Comparison of ENCODE assay signal across 18 mouse cellular contexts in the genomic region with DNA sequence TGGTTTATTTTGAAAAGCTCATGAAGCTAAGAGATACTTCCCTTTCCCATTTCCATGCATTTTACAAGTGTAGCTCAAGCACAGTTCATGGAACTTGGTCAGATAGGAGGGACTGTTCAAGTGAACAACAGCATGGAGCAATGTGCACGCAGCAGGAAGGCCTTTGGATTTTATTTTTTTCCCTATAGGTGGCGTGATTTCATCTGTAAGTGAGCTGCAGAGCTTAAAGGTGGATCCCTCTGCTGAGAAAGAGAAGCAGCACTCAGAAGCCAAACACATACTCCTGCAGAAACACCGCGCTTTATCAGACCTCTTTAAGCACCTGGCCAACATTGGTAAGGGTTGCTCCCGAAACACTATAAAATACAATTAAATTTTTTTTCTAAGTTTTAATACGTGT. TPM values are rescaled to one million over a fixed set of nuclear protein-coding genes. Genes with fewer than 3 reads are reported as not detected.
DNase-seq lines count a peak whose midpoint lies in the region; ATAC-seq and TF ChIP-seq lines count a peak whose summit lies in the region.
"Had no signal": no experiment of that assay in that cellular context is flagged by ENCODE, and none has a peak within 500 bp of the region (broad histone marks: within the 10 kb centered on the region; RNA-seq: fewer than 3 reads in every experiment).

No protein-coding gene starts in this region.

- H3K4me1 ChIP-seq in forebrain, postnatal 0 days (ENCODE audit: insufficient read depth) = no peaks in the 10 kb centered on the region
- H3K4me1 ChIP-seq in forebrain, embryonic 15.5 days = no peaks in the 10 kb centered on the region
- H3K4me1 ChIP-seq in kidney, postnatal 0 days (replicated peaks; ENCODE audit: insufficient read depth, low read length) = no peaks in the 10 kb centered on the region
- H3K4me1 ChIP-seq: heart, embryonic 13.5 days; hindbrain, embryonic 15.5 days; limb, embryonic 13.5 days; midbrain, embryonic 10.5 days; neural tube, embryonic 12.5 days had no signal

- H3K4me3 ChIP-seq in forebrain, postnatal 0 days (ENCODE audit: low read depth, low read length) = no peak overlapping the region
- no peak overlapping the region for H3K4me3 ChIP-seq in forebrain, embryonic 15.5 days
- H3K4me3 ChIP-seq in kidney, postnatal 0 days (replicated peaks; ENCODE audit: low read depth, low read length) = no peak overlapping the region
- H3K4me3 ChIP-seq: heart, embryonic 13.5 days; hindbrain, embryonic 15.5 days; limb, embryonic 13.5 days; midbrain, embryonic 10.5 days; neural tube, embryonic 12.5 days had no signal

- no peaks in the 10 kb centered on the region for H3K9me3 ChIP-seq in forebrain, postnatal 0 days (ENCODE audit: low read length)
- no peaks in the 10 kb centered on the region for H3K9me3 ChIP-seq in forebrain, embryonic 15.5 days
- no peaks in the 10 kb centered on the region for H3K9me3 ChIP-seq in kidney, postnatal 0 days (replicated peaks; ENCODE audit: low read length)
- H3K9me3 ChIP-seq: heart, embryonic 13.5 days; hindbrain, embryonic 15.5 days; limb, embryonic 13.5 days; midbrain, embryonic 10.5 days; neural tube, embryonic 12.5 days had no signal

- no peak overlapping the region for H3K9ac ChIP-seq in forebrain, postnatal 0 days
- H3K9ac ChIP-seq in forebrain, embryonic 15.5 days (replicated peaks) = no peak overlapping the region
- H3K9ac ChIP-seq in kidney, postnatal 0 days (ENCODE audit: low read depth, low read length) = no peak overlapping the region
- H3K9ac ChIP-seq: heart, embryonic 13.5 days; hindbrain, embryonic 15.5 days; limb, embryonic 13.5 days; neural tube, embryonic 12.5 days had no signal

- no peak for ATAC-seq in forebrain, postnatal 0 days
- ATAC-seq in forebrain, embryonic 15.5 days (replicated peaks) = no peak
- no peak for ATAC-seq in kidney, postnatal 0 days (replicated peaks; ENCODE audit: low FRiP score, low read depth)
- ATAC-seq: Patski had no signal

- H3K27me3 ChIP-seq in forebrain, postnatal 0 days (ENCODE audit: insufficient read depth, low read length) = no peaks in the 10 kb centered on the region
- no peaks in the 10 kb centered on the region for H3K27me3 ChIP-seq in forebrain, embryonic 15.5 days
- H3K27me3 ChIP-seq in kidney, postnatal 0 days (ENCODE audit: insufficient read depth, low read length) = no peaks in the 10 kb centered on the region
- H3K27me3 ChIP-seq: heart, embryonic 13.5 days; hindbrain, embryonic 15.5 days; limb, embryonic 13.5 days; neural tube, embryonic 12.5 days; Patski had no signal

- no peak overlapping the region for H3K27ac ChIP-seq in forebrain, postnatal 0 days (ENCODE audit: low read depth, low read length)
- H3K27ac ChIP-seq in forebrain, embryonic 15.5 days (replicated peaks) = no peak overlapping the region
- H3K27ac ChIP-seq in kidney, postnatal 0 days = no peak overlapping the region
- H3K27ac ChIP-seq: heart, embryonic 13.5 days; hindbrain, embryonic 15.5 days; limb, embryonic 13.5 days; midbrain, embryonic 10.5 days; neural tube, embryonic 12.5 days had no signal

- DNase-seq in forebrain, postnatal 0 days = peak; percentile 14
- DNase-seq in kidney, postnatal 0 days (ENCODE audit: low spot score) = peak; percentile 27
- DNase-seq in kidney, postnatal 4 days = no peak
- peak; percentile 23 for DNase-seq in thymus, postnatal 14 days
- DNase-seq in thymus, adult 18-20 months = no peak
- no peak for DNase-seq in adrenal gland, postnatal 36 days
- DNase-seq: adrenal gland, adult 8-10 months; gastrocnemius, postnatal 10 days; kidney, postnatal 10 days; layer of hippocampus, postnatal 36 days; lung, adult 2 months had no signal

- peaks cover 96% of the 10 kb centered on the region for H3K36me3 ChIP-seq in forebrain, postnatal 0 days (ENCODE audit: insufficient read depth)
- H3K36me3 ChIP-seq in forebrain, embryonic 15.5 days = peaks cover 88% of the 10 kb centered on the region
- peaks cover 68% of the 10 kb centered on the region for H3K36me3 ChIP-seq in kidney, postnatal 0 days (ENCODE audit: insufficient read depth, low read length)

- 84% methylated on average over 6 of the region's 6 CpGs for WGBS in forebrain, postnatal 0 days
- 88% methylated on average over 6 of the region's 6 CpGs for WGBS in forebrain, embryonic 15.5 days
- 87% methylated on average over 6 of the region's 6 CpGs for WGBS in kidney, postnatal 0 days

- peak; percentile 47 for TF ChIP-seq CTCF in forebrain, postnatal 0 days (IDR thresholded peaks at IDR 0.05; ENCODE audit: low read depth)
- peak; percentile 44 for TF ChIP-seq CTCF in kidney, postnatal 0 days (IDR thresholded peaks at IDR 0.05; ENCODE audit: low read depth)

- no peak overlapping the region for H3K4me2 ChIP-seq in forebrain, postnatal 0 days (ENCODE audit: low read depth)
- H3K4me2 ChIP-seq in forebrain, embryonic 15.5 days (replicated peaks) = no peak overlapping the region
- no peak overlapping the region for H3K4me2 ChIP-seq in kidney, postnatal 0 days (ENCODE audit: low read length)
- H3K4me2 ChIP-seq: heart, embryonic 13.5 days; hindbrain, embryonic 15.5 days; limb, embryonic 13.5 days; neural tube, embryonic 12.5 days had no signal

RNA-seq across cellular contexts. Expression of a gene that starts 54.7 kb away (rescaled TPM):
- total RNA-seq in forebrain, postnatal 0 days (2014; rRNA removed) = 103 and 105 TPM in 2 replicates
- polyA plus RNA-seq in forebrain, postnatal 0 days (2015; fragmentation: Nextera tagmentation; extraction: Ambion mirVana) = 108 and 122 TPM in 2 replicates
- 136 and 137 TPM in 2 replicates for polyA plus RNA-seq in forebrain, embryonic 15.5 days (2015; fragmentation: Nextera tagmentation; extraction: Ambion mirVana)
- polyA plus RNA-seq in kidney, postnatal 0 days (2015; fragmentation: Nextera tagmentation; extraction: Ambion mirVana) = 132 and 143 TPM in 2 replicates
- total RNA-seq in adrenal gland, postnatal 36 days (2021) = 10 to 100 TPM; 36.0 to 60.4 TPM

Comparison
In these comparisons a context has a peak if more than half of its experiments do, and no peak if none do; other contexts are left out.
1. DNase-seq: peak in forebrain, postnatal 0 days (single experiment), kidney, postnatal 0 days (single experiment) and thymus, postnatal 14 days (single experiment); none in kidney, postnatal 4 days (0 of 2), thymus, adult 18-20 months (0 of 2) and adrenal gland, postnatal 36 days (0 of 2).